Mouse (Mus musculus) midbrain, embryonic 11.5 days (tissue): Measurements from ENCODE around the gene Erbb2. TPM values are rescaled to one million over a fixed set of nuclear protein-coding genes. Genes with fewer than 3 reads are reported as not detected.

ENCODE experiments used
- ATAC-seq: fragments of 200-750 bp; cut with Nextera tagmentation; 2 replicates; pipeline ENCODE4 v1.8.0; 2017; ENCODE audit warnings: moderate TSS enrichment, moderate library complexity; ENCODE audit not compliant: low FRiP score
- DNase-seq: peaks from one replicate; pipeline ENCODE4 v3.0.0; 2015; ENCODE audit warnings: low spot score; ENCODE audit errors: missing footprints
- H3K27ac ChIP-seq: fragments of 300-500 bp; sonication (generic); 2 replicates; pipeline ENCODE4 v1.5.1; 2014; ENCODE audit warnings: low read depth, low read length
- H3K27me3 ChIP-seq: fragments of 300-500 bp; sonication (generic); 2 replicates; pipeline ENCODE4 v1.6.1; 2014; ENCODE audit warnings: mild to moderate bottlenecking, low read length, moderate library complexity, mixed read lengths; ENCODE audit not compliant: control insufficient read depth, insufficient read depth
- H3K36me3 ChIP-seq: fragments of 300-500 bp; sonication (generic); 2 replicates; pipeline ENCODE4 v1.6.1; 2014; ENCODE audit warnings: mild to moderate bottlenecking, low read length, moderate library complexity, mixed read lengths; ENCODE audit not compliant: control insufficient read depth, insufficient read depth
- H3K4me1 ChIP-seq: fragments of 300-500 bp; sonication (generic); 2 replicates; pipeline ENCODE4 v1.6.1; 2014; ENCODE audit warnings: low read length; ENCODE audit not compliant: control insufficient read depth, insufficient read depth
- H3K4me2 ChIP-seq: fragments of 300-500 bp; sonication (generic); 2 replicates; pipeline ENCODE4 v1.6.1; 2014; ENCODE audit warnings: mild to moderate bottlenecking, moderate library complexity
- H3K4me3 ChIP-seq: fragments of 300-500 bp; sonication (generic); 2 replicates; pipeline ENCODE4 v1.5.1; 2014; ENCODE audit warnings: low read depth, low read length
- H3K9ac ChIP-seq: fragments of 300-500 bp; sonication (generic); 2 replicates; pipeline ENCODE4 v1.6.1; 2014; ENCODE audit warnings: low read length
- H3K9me3 ChIP-seq: fragments of 300-500 bp; sonication (generic); 2 replicates; pipeline ENCODE4 v1.6.1; 2016; ENCODE audit warnings: low read length; ENCODE audit not compliant: control insufficient read depth
- WGBS: fragments of 180-500 bp; shearing (Covaris S2); extraction: QIAGEN DNeasy Blood & Tissue Kit; methylation state at CpG from one replicate; pipeline ENCODE4 v1.1.7; 2014; 5-methylcytosine and 5-hydroxymethylcytosine counted together
- polyA plus RNA-seq: library from polyadenylated mRNA; unstranded; fragments of >200 nt; fragmentation: Nextera tagmentation; extraction: Ambion mirVana; gene quantifications from 2 replicates; pipeline ENCODE4 v1.2.1, GENCODE M21; 2014

Gene Erbb2
- polyA plus RNA-seq, 1 experiment from 2014 or later: 14.8 TPM

DNA sequence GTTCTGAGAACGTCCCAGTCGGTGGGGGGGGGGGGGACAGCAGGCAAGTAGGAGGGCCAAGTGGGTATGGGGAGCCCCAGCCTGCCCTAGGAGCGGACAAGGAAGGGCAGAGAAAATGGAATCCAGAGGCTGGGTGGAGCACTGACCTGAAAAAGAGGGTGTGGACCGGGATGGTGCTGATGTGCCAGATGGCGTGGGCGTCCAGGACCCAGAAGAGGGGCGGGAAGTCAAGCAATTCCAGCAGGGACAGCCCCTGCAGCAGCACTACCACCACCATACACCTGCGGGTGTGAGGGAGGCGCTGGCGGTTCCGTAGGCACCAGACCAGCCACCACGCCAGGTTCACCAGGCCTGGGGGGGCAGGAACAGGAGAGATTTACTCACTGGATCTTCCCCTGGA, 22.1 kb upstream of the Erbb2 start:
- no peaks in the 10 kb centered on the region for H3K4me1 ChIP-seq
- peaks cover 19% of the 10 kb centered on the region for H3K27me3 ChIP-seq
- 74% methylated on average over 12 of the region's 12 CpGs for WGBS

DNA sequence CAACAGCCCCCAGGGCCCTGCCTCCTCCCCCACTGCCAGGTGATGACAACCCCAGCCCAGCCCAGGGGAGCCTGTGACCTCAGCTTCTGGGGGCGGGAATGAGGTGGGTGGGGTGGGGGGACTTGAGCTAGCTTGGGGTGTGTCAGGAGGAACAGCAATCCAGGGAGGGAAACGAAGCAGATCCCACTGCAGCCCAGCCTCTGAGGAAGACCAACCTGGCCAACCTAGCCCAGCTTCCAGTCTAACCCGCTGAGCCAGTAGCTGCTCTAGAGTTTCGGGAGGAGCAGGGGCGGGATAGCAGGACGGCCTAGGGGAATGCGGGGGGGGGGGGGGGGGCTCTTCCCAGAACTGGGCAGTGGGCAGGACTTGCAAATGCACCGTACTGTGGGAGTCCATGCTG, 20.2 kb upstream of the Erbb2 start:
- Histone ChIP-seq H3K27ac (no peak overlapping the region), H3K4me3 (no peak overlapping the region), H3K4me2 (no peak overlapping the region), H3K36me3 (no peaks in the 10 kb centered on the region), H3K4me1 (no peaks in the 10 kb centered on the region), H3K9ac (no peak overlapping the region; the same call in 1 of the 2 replicates), H3K9me3 (no peaks in the 10 kb centered on the region), H3K27me3 (peaks cover 5% of the 10 kb centered on the region; the same call in 1 of the 2 replicates)
- DNase-seq (no peak), ATAC-seq (no peak)
- WGBS: 13% methylated on average over 8 of the region's 8 CpGs

More for the DNA sequence above, 22.1 kb upstream of the Erbb2 start:
- no peak overlapping the region for H3K4me2 ChIP-seq
- ATAC-seq: no peak
- no peak overlapping the region for H3K9ac ChIP-seq
- H3K36me3 ChIP-seq: no peaks in the 10 kb centered on the region
- H3K4me3 ChIP-seq: no peak overlapping the region
- H3K27ac ChIP-seq: no peak overlapping the region
- H3K9me3 ChIP-seq: no peaks in the 10 kb centered on the region
- peak; percentile 65 for DNase-seq

DNA sequence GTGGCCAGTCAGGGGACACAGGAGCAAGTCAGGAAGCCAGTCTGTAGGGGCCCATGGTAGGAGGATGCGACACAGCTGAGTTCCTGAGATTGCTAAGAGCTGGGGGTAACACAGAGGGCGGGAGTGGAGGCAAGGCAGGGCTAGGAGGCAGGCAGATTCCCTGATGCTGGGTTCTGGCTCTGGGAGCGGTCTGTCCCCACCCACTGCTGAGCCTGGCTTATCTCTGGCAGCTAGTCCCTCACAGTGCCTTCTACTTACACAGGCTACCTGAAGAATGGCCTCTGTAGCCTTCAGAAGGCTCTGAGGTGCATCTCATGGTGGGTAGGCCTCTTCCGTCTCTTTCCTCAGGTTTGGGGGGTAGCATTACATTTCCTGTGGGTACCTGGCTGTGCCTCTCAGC, 19.6 kb upstream of the Erbb2 start:
- H3K36me3 ChIP-seq: no peaks in the 10 kb centered on the region
- H3K27ac ChIP-seq: no peak overlapping the region
- no peak overlapping the region for H3K4me3 ChIP-seq
- H3K9me3 ChIP-seq: no peaks in the 10 kb centered on the region
- no peaks in the 10 kb centered on the region for H3K4me1 ChIP-seq
- DNase-seq (no peak), ATAC-seq (no peak)
- H3K27me3 ChIP-seq: no peaks in the 10 kb centered on the region; the same call in 1 of the 2 replicates
- no peak overlapping the region for H3K4me2 ChIP-seq
- no peak overlapping the region; the same call in 1 of the 2 replicates for H3K9ac ChIP-seq
- 50% methylated on average over 4 of the region's 4 CpGs for WGBS

DNA sequence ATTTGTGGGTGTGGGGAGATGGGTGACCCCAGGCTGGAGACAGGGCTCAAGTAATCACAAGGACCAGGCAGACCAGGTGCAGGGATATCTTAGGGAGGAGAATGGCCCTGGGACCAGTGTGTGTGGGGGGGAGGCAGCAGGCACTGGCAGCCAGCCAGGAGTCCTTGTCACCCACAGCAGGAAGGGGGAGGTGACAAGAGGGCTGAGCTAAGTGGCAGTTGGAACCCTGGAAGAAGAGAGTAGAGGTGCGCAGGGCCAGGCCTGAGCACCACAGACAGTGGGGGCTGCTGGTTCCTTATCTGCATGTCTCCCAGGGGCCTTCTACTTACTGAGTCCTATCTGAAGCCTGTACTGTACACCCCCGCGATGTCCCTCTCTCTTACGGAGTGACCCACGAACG, 19.0 kb upstream of the Erbb2 start:
- no peaks in the 10 kb centered on the region for H3K36me3 ChIP-seq
- WGBS: 78% methylated on average over 6 of the region's 6 CpGs
- no peak overlapping the region for H3K4me2 ChIP-seq
- no peaks in the 10 kb centered on the region for H3K9me3 ChIP-seq
- H3K27ac ChIP-seq: no peak overlapping the region
- DNase-seq (no peak), ATAC-seq (no peak)
- H3K27me3 ChIP-seq: no peaks in the 10 kb centered on the region
- no peaks in the 10 kb centered on the region for H3K4me1 ChIP-seq
- H3K9ac ChIP-seq: no peak overlapping the region
- no peak overlapping the region for H3K4me3 ChIP-seq

DNA sequence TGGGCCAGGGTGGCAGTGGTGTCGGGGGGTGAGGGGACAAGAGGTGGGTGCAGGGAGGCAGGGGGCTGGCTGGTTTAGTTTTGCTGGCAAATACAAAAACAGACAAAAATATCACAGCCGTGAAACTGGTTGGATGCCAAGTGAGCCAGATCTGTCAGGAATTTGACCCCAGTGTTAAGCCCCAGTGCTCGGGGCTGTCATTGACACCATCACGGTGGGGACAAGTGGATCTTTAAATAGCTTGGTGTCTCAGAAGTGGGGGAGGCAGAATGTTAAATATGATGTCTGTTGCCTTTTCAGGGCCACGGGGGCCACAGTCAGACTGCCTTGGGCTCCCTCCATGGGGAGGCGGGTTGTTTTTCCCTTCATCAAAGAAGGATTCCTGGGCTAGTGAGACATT, 18.0 kb upstream of the Erbb2 start:
- Histone ChIP-seq H3K36me3 (no peaks in the 10 kb centered on the region), H3K4me2 (no peak overlapping the region), H3K27ac (no peak overlapping the region), H3K9me3 (no peaks in the 10 kb centered on the region), H3K9ac (no peak overlapping the region), H3K27me3 (no peaks in the 10 kb centered on the region), H3K4me1 (no peaks in the 10 kb centered on the region), H3K4me3 (no peak overlapping the region)
- no peak for DNase-seq
- no peak for ATAC-seq
- 58% methylated on average over 6 of the region's 6 CpGs for WGBS

DNA sequence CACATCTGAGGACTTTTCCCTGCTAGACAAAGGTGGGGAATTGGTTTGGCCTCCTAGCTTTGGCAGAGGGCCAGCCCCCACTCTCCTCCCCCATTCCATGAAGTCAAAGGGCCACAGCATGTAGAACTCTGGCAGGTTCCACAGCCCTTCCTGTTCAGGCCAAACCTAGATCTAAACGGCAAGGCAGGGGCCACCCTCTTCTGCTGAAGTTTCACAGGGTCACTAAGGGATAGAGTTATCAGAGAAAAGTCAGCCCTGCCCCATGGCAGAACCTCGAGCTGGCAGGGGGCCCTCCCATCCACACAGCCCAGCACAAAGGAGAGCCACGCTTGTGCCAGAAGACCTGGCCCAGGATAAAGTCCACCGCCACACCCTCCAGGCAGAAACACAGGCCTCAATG, 17.2 kb upstream of the Erbb2 start:
- H3K9me3 ChIP-seq: no peaks in the 10 kb centered on the region
- H3K27ac ChIP-seq: no peak overlapping the region
- WGBS: 67% methylated on average over 4 of the region's 4 CpGs
- no peak overlapping the region for H3K4me3 ChIP-seq
- H3K4me2 ChIP-seq: no peak overlapping the region
- ATAC-seq: no peak
- H3K4me1 ChIP-seq: peaks cover 3% of the 10 kb centered on the region; the same call in 1 of the 2 replicates
- no peaks in the 10 kb centered on the region for H3K36me3 ChIP-seq
- no peaks in the 10 kb centered on the region for H3K27me3 ChIP-seq
- no peak for DNase-seq
- no peak overlapping the region for H3K9ac ChIP-seq

DNA sequence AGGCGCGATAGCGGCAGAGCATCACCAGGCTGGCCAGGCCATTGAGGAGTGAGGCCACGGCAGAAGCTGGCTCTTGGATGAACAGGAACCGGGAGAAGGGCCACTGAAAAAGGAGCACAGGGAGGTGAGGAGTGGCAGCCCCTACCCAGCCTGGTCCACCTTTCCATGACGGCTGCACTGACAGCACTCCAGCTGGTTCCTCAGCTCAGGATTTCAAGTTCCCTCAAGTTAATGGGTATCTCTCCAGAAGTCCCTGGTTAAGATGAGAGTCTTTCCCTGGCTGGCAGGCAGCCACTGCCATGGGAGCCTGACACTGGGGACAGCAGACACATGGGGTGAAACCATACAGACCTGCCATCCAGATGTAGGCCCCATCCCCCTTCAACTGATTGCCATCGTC, 14.3 kb upstream of the Erbb2 start:
- no peaks in the 10 kb centered on the region for H3K36me3 ChIP-seq
- H3K4me3 ChIP-seq: no peak overlapping the region
- no peaks in the 10 kb centered on the region for H3K9me3 ChIP-seq
- H3K9ac ChIP-seq: no peak overlapping the region
- ATAC-seq (no peak), DNase-seq (peak; percentile 39)
- H3K27ac ChIP-seq: no peak overlapping the region
- H3K4me2 ChIP-seq: no peak overlapping the region
- peaks cover 2% of the 10 kb centered on the region; the same call in 1 of the 2 replicates for H3K27me3 ChIP-seq
- 92% methylated on average over 7 of the region's 7 CpGs for WGBS
- peaks cover 6% of the 10 kb centered on the region; the same call in 1 of the 2 replicates for H3K4me1 ChIP-seq

DNA sequence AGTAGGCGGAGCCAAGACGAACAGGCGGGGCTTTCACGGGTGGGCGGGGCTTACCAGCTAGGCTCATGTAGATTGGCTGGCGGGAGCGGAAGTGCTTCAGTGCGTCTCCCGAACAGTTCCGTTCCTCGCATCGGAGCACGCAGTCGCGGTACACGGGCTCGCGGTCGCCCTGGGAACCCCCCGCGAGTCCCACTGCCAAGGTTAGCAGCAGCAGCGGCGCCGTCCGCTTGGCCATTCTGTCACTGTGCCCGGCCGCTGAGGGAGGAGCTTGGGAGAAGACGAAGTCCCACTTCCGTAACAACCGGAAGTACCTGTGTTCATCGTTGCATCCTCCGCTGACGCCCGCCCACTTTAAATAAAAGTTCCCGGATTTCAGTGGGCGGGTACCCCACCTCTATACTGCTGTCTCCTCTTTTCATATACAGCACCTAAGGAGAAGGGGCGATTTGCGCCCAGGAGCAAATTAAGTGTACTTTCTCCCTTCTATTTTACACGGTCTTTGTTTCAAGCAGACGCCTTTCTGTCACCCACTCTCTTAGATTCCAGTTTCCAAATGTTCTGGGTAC, 12.0 kb upstream of the Erbb2 start, which contains the start of gene Pgap3:
Pgap3 (minus strand) TSS at position 330 of the 566 bp plus-strand sequence.
- Histone ChIP-seq H3K27ac (peak within 1 kb of the TSS; percentile 98), H3K9ac (peak within 1 kb of the TSS; percentile 78), H3K36me3 (no peaks in the 10 kb centered on the region), H3K9me3 (no peaks in the 10 kb centered on the region), H3K4me1 (peaks cover 6% of the 10 kb centered on the region; the same call in 1 of the 2 replicates), H3K27me3 (peaks cover 2% of the 10 kb centered on the region; the same call in 1 of the 2 replicates), H3K4me2 (peak within 1 kb of the TSS; percentile 65), H3K4me3 (peak within 1 kb of the TSS; percentile 71)
- WGBS: 1% methylated on average over 40 of the region's 40 CpGs
- peak; percentile 93 for ATAC-seq
- peak; percentile 99 for DNase-seq

DNA sequence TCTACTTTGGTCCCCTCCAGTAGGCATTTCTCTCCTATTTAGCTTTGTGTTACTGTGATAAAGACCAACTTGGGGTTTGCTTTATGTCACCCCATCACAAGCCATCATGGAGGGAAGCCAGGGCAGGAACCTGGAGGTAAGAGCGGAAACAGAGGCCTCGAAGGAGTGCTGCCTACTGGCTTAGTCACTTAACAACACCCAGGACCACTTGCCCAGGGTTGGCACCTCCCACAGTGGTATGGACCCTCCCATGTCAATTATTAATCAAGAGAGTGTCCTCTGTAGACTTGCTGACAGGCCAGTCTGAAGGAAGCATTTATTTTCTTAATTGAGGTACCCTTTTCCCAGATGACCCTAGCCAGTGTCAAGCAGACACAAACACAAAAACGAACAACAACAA, 11.5 kb upstream of the Erbb2 start:
- H3K27ac ChIP-seq: peak overlapping the region; percentile 98; the same call in 1 of the 2 replicates

More for the DNA sequence above, 11.5 kb upstream of the Erbb2 start:
- Histone ChIP-seq H3K36me3 (no peaks in the 10 kb centered on the region), H3K9ac (peak overlapping the region; percentile 78), H3K4me2 (peak overlapping the region; percentile 65), H3K4me3 (peak overlapping the region; percentile 71), H3K9me3 (no peaks in the 10 kb centered on the region), H3K4me1 (peaks cover 6% of the 10 kb centered on the region; the same call in 1 of the 2 replicates), H3K27me3 (peaks cover 2% of the 10 kb centered on the region; the same call in 1 of the 2 replicates)
- DNase-seq: no peak
- WGBS: 66% methylated on average over 3 of the region's 3 CpGs
- 0 out of 2 replicates have a peak, but pooled peaks have one; percentile 20 for ATAC-seq
